Mouse (Mus musculus) E14TG2a.4 (cell line): Measurements from ENCODE around the gene Slc12a6.

Experiments used
- CTCF ChIP-seq: conservative IDR thresholded peaks from 2 replicates; pipeline ENCODE4 v1.5.1; 2014; ENCODE audit warnings: low read length
- POU5F1 ChIP-seq: IDR thresholded peaks from 2 replicates; pipeline ENCODE4 v1.6.1; 2014; ENCODE audit warnings: low read length, borderline replicate concordance

DNA sequence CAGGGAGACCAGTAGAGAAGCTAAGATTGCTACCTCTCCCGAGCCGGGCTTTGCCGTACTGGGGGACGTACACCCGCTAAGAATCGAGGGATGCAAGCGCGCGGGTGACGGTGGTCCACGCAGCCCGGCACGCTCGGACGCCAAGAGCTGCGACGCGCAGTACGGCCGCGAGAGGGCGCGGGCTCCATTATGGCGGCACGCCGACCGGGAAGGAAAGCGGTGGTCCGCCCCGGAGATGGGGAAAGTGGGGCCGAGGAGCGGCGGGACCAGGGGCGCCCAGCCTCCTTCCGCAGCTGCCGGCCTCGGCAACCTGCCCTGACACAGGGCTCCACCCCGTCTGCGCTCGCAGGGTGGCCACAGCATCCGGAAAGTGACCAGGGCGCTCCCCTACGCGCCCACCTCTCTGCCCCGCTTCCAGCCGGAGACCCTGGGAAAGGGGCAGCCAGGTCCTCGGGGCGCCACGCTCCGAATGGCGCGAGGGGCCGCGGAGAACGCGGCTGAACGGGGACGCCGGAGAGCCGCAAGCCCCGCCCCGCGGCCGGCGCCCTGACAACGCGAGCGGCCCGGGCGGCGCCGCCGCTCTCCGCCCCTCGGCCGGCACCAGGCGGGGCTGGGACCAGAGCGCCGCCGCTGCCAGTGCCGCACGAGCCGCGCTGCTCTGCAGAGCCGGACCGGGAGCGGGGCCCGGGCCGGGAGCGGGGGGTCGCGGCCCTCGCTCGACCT, 26.3 kb upstream of the Slc12a6 start, which contains the start of gene Lpcat4:
- TF ChIP-seq POU5F1 (no peak), CTCF (no peak)
